Mouse (Mus musculus) cerebellum, adult 8-10 months (tissue): ENCODE results near the gene Slc4a4.

Experiments
- DNase-seq: peaks from one replicate; pipeline ENCODE4 v3.0.0; 2022

Slc4a4 gene

GRCm38 (mm10) chr5:89198501-89198900, 311.9 kb downstream of the Slc4a4 start:
- no peak for DNase-seq

GRCm38 (mm10) chr5:89209973-89210703, 323.5 kb downstream of the Slc4a4 start:
- no peak for DNase-seq

GRCm38 (mm10) chr5:89211057-89211456, 324.4 kb downstream of the Slc4a4 start:
- no peak for DNase-seq

GRCm38 (mm10) chr5:89218222-89218621, 331.6 kb downstream of the Slc4a4 start:
- DNase-seq, result no peak

GRCm38 (mm10) chr5:89218709-89219108, 332.1 kb downstream of the Slc4a4 start:
- no peak for DNase-seq

- DNase-seq, result no peak
These were observed 335.0 kb downstream of the Slc4a4 start for GRCm38 (mm10) chr5:89221658-89222057.

GRCm38 (mm10) chr5:89223061-89223740, 336.6 kb downstream of the Slc4a4 start:
- DNase-seq, result no peak

GRCm38 (mm10) chr5:89223744-89224368, 337.2 kb downstream of the Slc4a4 start:
- no peak for DNase-seq

- DNase-seq, result no peak
These were observed 341.3 kb downstream of the Slc4a4 start for GRCm38 (mm10) chr5:89227948-89228347.

GRCm38 (mm10) chr5:89229606-89230005, 343.0 kb downstream of the Slc4a4 start:
- DNase-seq, result no peak

GRCm38 (mm10) chr5:89232313-89232712, 345.7 kb downstream of the Slc4a4 start:
- no peak for DNase-seq

GRCm38 (mm10) chr5:89251806-89252205, 365.2 kb downstream of the Slc4a4 start:
- no peak for DNase-seq

GRCm38 (mm10) chr5:89259804-89260492, 373.3 kb downstream of the Slc4a4 start:
- no peak for DNase-seq

GRCm38 (mm10) chr5:89277049-89277448, 390.4 kb downstream of the Slc4a4 start:
- DNase-seq, result no peak

GRCm38 (mm10) chr5:89277616-89278015, 391.0 kb downstream of the Slc4a4 start:
- no peak for DNase-seq

- DNase-seq, result no peak
These were observed 391.7 kb downstream of the Slc4a4 start for GRCm38 (mm10) chr5:89278309-89278708.

- no peak for DNase-seq
These were observed 393.8 kb downstream of the Slc4a4 start for GRCm38 (mm10) chr5:89280312-89280863.
